Mouse (Mus musculus): ENCODE results near the gene Ypel5. TPM values are rescaled to one million over a fixed set of nuclear protein-coding genes. Genes with fewer than 3 reads are reported as not detected.

Gene Ypel5
- polyA plus RNA-seq, 1 experiment from 2014 or later = 79.4 TPM

DNA sequence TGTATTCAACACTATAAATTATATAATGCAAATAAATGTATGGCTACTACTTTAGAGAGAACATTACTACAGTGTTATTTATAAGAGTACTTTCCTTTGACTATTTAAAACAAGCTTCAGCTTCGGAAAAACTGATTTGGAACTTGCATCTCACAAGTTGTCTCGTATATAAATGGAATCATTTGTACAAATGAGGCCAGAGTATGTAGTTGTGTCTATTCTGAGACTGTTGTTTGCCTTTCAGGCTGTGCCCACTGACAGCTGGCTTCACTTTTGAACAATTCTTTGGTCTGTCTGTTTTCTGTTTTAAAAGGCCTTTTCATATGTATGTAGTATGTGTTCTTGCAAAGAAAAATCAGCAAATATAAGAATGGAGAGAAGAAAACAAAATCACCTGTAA lies 16.5 kb upstream of the Ypel5 start:
- Histone ChIP-seq H3K9ac (no peak overlapping the region), H3K4me3 (replicated peaks) (no peak overlapping the region), H3K27me3 (no peaks in the 10 kb centered on the region), H3K36me3 (no peaks in the 10 kb centered on the region), H3K27ac (no peak overlapping the region), H3K4me2 (no peak overlapping the region), H3K9me3 (replicated peaks) (no peaks in the 10 kb centered on the region), H3K4me1 (replicated peaks) (peaks cover 6% of the 10 kb centered on the region; the same call in 1 of the 2 replicates)
- ATAC-seq (ENCODE audit: low read depth) = no peak
- no peak for DNase-seq
- 50% methylated on average over 2 of the region's 2 CpGs for WGBS (ENCODE audit: insufficient replicate concordance)

DNA sequence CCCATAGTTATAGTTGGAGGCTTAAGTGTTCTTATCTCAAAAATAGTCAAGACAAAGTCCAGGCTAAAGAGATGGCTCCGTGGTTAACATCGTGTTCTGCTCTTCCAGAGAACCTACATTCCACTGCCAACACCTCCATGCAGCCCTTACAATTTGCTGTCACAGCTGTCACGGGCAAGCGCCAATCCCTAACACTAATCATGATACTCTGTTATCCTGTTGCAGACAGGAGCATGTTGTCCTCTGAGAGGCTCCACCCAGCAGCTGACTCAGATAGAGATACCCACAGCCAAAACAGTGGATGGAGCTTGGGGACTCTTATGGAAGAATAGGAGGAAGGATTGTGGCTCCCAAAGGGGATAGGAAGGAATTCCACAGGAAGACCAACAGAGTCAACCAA lies 15.8 kb upstream of the Ypel5 start:
- Histone ChIP-seq H3K9ac (no peak overlapping the region; the same call in 1 of the 2 replicates), H3K4me3 (replicated peaks) (no peak overlapping the region), H3K4me1 (replicated peaks) (peaks cover 6% of the 10 kb centered on the region; the same call in 1 of the 2 replicates), H3K27ac (no peak overlapping the region), H3K4me2 (no peak overlapping the region), H3K27me3 (no peaks in the 10 kb centered on the region), H3K9me3 (replicated peaks) (no peaks in the 10 kb centered on the region), H3K36me3 (no peaks in the 10 kb centered on the region)
- 28% methylated on average over 4 of the region's 4 CpGs for WGBS (ENCODE audit: insufficient replicate concordance)
- ATAC-seq (ENCODE audit: low read depth) = 0 out of 2 replicates have a peak, but pooled peaks have one; percentile 57
- no peak for DNase-seq

DNA sequence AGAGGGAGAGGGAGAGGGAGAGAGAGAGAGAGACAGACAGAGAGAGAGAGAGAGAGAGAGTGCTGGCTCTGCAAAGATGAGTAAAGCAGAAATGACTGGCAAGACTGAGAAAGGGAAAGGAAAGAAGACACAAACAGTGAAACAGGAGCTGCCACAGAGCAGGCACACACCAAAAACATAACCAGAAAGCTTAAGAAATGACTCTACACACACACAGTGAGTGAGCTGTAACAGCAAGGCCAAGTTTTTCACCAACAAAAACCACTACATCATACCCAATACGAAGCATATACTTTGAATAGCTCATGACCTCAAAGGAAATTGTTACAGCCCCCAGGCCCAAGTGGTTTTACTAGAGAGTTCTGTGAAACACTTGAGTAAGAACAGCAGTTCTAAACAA lies 14.3 kb upstream of the Ypel5 start:
- ATAC-seq (ENCODE audit: low read depth) = no peak
- H3K9ac ChIP-seq = no peak overlapping the region
- peaks cover 6% of the 10 kb centered on the region; the same call in 1 of the 2 replicates for H3K4me1 ChIP-seq (replicated peaks)
- H3K27ac ChIP-seq = no peak overlapping the region
- 36% methylated on average over 1 of the region's 1 CpGs for WGBS (ENCODE audit: insufficient replicate concordance)
- H3K27me3 ChIP-seq = no peaks in the 10 kb centered on the region
- no peaks in the 10 kb centered on the region for H3K36me3 ChIP-seq
- H3K4me2 ChIP-seq = no peak overlapping the region
- H3K4me3 ChIP-seq (replicated peaks) = no peak overlapping the region
- H3K9me3 ChIP-seq (replicated peaks) = no peaks in the 10 kb centered on the region
- DNase-seq = no peak

DNA sequence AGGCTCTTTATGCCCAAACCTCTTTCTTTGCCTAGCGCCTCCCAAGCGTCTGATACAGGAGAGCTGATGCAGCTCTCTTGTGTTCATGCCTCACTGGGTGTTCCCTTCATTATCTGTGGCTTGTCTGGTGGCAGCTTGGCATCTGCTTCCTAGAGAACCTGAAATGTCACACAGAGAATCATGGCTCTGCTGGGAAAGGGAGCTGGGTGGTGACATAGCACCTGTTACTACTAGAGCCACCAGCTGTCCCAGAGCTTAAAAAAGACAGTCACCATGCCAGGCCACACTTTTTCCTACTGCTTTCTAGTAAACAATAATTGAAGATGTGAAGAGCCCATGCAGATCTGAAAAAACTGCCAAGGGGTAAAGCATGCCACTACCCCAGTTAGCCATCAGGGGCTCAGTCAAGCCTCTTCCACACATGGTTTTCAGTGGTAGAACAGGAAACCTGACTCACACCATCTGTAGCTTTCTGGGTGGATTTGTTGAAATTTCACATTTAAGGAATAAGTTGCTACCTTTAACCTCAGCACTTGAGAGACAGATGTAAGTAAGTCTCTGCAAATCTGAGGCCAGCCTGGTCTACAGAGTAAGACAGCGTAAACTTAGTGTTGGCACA lies 9.2 kb upstream of the Ypel5 start:
- H3K27me3 ChIP-seq = no peaks in the 10 kb centered on the region
- no peak overlapping the region for H3K4me2 ChIP-seq
- no peak overlapping the region for H3K4me3 ChIP-seq (replicated peaks)
- ATAC-seq (ENCODE audit: low read depth) (no peak), DNase-seq (no peak)
- 60% methylated on average over 3 of the region's 3 CpGs for WGBS (ENCODE audit: insufficient replicate concordance)
- H3K4me1 ChIP-seq (replicated peaks) = no peaks in the 10 kb centered on the region
- no peak overlapping the region for H3K27ac ChIP-seq
- H3K9me3 ChIP-seq (replicated peaks) = no peaks in the 10 kb centered on the region
- H3K36me3 ChIP-seq = no peaks in the 10 kb centered on the region
- H3K9ac ChIP-seq = no peak overlapping the region

DNA sequence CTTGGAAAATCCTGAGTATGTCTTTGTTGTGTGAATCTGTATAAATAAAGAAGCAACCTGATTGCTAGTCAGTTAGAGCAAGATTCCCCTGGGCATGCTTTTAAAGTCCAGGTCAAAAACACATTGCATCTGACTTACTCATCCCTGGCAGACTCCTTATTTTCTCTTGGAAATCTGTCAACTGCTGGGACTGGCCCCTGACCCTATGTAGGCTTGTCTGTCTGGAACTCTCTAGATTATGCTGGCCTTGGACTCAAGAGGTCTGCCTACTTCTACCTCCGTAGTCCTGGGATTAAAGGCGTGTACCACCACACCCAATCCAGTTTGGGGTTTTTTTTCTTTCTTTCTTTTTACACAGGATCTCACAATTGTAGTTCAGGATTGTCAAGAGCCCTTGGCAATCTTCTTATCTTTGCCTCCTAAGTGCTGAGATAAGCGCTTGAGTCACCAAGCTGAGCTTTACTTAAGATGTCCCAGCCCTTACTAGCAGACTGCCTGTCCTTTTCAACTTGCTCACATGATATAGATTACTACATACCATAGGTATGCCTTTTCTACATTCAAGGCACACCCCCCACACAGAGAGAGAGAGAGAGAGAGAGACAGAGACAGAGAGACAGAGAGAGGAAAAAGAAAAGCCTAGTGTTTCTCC lies 8.1 kb upstream of the Ypel5 start:
- no peaks in the 10 kb centered on the region for H3K4me1 ChIP-seq (replicated peaks)
- H3K9me3 ChIP-seq (replicated peaks) = no peaks in the 10 kb centered on the region
- DNase-seq = no peak
- no peak for ATAC-seq (ENCODE audit: low read depth)
- no peak overlapping the region for H3K4me3 ChIP-seq (replicated peaks)
- H3K36me3 ChIP-seq = no peaks in the 10 kb centered on the region
- WGBS (ENCODE audit: insufficient replicate concordance) = 45% methylated on average over 3 of the region's 3 CpGs
- H3K4me2 ChIP-seq = no peak overlapping the region
- H3K27ac ChIP-seq = no peak overlapping the region
- H3K9ac ChIP-seq = no peak overlapping the region
- H3K27me3 ChIP-seq = no peaks in the 10 kb centered on the region

DNA sequence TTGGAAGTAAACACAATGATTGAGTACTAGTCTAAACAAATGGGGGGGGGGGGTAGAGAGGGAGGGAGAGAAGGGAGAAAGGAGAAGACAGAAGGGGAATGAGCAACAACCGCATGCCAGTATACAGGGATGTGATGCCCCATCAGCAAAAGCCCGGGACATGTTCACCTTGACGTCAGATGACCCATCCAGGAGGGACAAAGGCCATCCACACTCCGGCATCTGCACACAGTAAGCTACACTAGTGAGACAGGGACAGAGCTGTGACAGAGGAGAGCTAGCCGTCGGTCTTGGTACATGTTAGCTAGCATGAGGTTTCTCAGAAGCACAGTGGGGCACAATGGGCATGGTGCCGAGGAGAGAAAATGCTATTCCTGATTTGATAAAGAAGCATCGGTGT lies 7.6 kb upstream of the Ypel5 start:
- Histone ChIP-seq H3K4me3 (replicated peaks) (no peak overlapping the region), H3K4me2 (no peak overlapping the region), H3K27ac (no peak overlapping the region), H3K9me3 (replicated peaks) (no peaks in the 10 kb centered on the region), H3K36me3 (no peaks in the 10 kb centered on the region), H3K27me3 (no peaks in the 10 kb centered on the region), H3K9ac (no peak overlapping the region), H3K4me1 (replicated peaks) (no peaks in the 10 kb centered on the region)
- WGBS (ENCODE audit: insufficient replicate concordance) = 67% methylated on average over 8 of the region's 8 CpGs
- no peak for DNase-seq
- no peak for ATAC-seq (ENCODE audit: low read depth)

DNA sequence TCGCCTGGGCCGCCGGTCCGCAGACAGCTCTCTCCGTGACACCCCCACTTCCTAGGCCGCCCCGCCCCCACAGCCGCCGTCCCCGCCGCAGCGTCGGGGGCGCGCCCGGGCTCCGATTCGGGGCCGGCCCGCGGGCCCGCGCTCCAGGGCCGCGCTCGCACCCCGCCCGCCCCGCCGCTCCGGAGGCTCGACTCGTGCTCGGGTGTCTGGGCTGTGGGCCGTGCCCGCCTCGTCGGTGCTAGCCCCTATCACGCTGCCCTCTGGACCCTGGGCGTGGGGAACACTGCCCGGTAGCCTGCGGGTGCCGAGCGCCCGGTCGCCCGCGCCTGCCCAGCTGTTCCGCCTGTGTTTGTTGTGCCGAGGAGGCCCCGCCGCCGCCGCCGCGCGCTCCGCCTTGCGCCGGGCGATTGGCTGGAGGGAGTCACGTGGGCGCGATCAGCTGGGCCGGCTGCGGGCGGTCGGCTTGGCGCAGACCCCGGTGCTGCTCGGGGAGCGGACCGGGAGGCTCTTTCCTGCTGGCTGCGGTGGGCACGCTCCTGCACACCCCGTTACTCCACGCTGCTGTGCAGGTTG lies 973 bp downstream of the Ypel5 start:
- peak overlapping the region; percentile 88 for H3K4me3 ChIP-seq (replicated peaks)
- ATAC-seq (ENCODE audit: low read depth) (peak; percentile 62), DNase-seq (peak; percentile 89)
- H3K36me3 ChIP-seq = peaks cover 10% of the 10 kb centered on the region
- H3K4me1 ChIP-seq (replicated peaks) = peaks cover 25% of the 10 kb centered on the region
- peak overlapping the region; percentile 86 for H3K4me2 ChIP-seq
- H3K9me3 ChIP-seq (replicated peaks) = no peaks in the 10 kb centered on the region
- H3K9ac ChIP-seq = peak overlapping the region; percentile 98
- peak overlapping the region; percentile 99 for H3K27ac ChIP-seq
- under 1% methylated on average over 75 of the region's 77 CpGs for whole genome bisulfite sequencing (ENCODE audit: insufficient replicate concordance)
- H3K27me3 ChIP-seq = 0 out of 2 replicates have a peak, but pooled peaks cover 3% of the 10 kb centered on the region

DNA sequence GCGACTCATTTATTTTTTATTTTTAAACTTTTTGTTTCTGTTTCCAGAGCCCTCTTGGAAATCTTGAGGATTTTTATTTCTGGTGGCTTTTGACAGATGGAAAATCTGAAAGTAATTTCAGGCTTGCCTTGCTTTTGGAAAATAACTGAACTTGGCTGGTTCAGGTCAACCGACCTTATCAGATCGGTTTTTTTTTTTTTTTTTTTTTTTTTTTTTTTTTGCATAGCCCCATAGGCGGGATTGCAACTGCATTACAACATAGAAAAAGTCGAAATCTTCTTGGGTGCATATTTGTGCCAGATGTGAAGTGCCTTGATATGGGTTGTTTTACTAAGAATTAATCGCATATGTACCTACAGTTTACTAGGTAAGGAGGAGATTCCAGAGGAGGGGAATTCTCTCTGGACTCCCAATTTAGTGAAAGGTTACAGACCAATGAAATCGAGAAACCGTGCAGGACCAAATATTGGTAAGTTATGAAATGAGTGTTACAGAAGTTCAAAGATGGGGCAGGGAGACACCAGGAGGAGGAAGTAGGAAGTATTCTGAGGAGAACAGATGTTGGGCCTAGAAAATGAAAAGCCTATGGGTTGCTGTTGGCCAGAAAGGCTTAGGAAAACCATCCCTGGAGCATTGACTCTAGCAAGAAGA lies 1.7 kb downstream of the Ypel5 start:
- H3K27ac ChIP-seq = peak overlapping the region; percentile 99
- peak overlapping the region; percentile 86 for H3K4me2 ChIP-seq
- ATAC-seq (ENCODE audit: low read depth) = no peak
- H3K36me3 ChIP-seq = peaks cover 12% of the 10 kb centered on the region
- no peaks in the 10 kb centered on the region for H3K9me3 ChIP-seq (replicated peaks)
- 8% methylated on average over 8 of the region's 8 CpGs for WGBS (ENCODE audit: insufficient replicate concordance)
- peak; percentile 18 for DNase-seq
- H3K27me3 ChIP-seq = 0 out of 2 replicates have a peak, but pooled peaks cover 3% of the 10 kb centered on the region
- peaks cover 25% of the 10 kb centered on the region for H3K4me1 ChIP-seq (replicated peaks)
- H3K4me3 ChIP-seq (replicated peaks) = peak overlapping the region; percentile 88
- H3K9ac ChIP-seq = peak overlapping the region; percentile 98

DNA sequence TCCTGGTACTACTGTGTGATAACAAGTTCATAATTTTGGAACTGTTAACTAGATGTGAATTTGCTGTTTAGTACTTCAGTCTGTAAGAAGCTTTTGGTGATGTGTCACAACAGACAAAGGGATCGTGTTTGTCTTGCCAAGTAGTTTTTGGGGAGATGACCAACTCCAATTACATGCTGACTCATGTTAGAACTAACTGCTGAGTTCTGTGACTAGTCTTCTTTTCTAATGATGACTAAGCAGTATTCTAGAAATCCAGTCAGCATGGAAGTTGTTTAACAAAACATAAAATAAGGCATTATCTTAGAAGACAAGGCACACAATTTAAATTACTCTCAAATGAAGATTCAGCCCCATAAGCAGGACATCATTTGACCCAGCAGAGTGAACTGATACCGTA lies 2.7 kb downstream of the Ypel5 start:
- H3K9ac ChIP-seq = peak overlapping the region; percentile 61
- DNase-seq = peak; percentile 34
- WGBS (ENCODE audit: insufficient replicate concordance) = 61% methylated on average over 2 of the region's 2 CpGs
- H3K4me2 ChIP-seq = peak overlapping the region; percentile 64
- peak overlapping the region; percentile 99 for H3K27ac ChIP-seq
- H3K9me3 ChIP-seq (replicated peaks) = no peaks in the 10 kb centered on the region
- H3K4me3 ChIP-seq (replicated peaks) = peak overlapping the region; percentile 88
- H3K4me1 ChIP-seq (replicated peaks) = peaks cover 25% of the 10 kb centered on the region
- ATAC-seq (ENCODE audit: low read depth) = no peak
- H3K27me3 ChIP-seq = 0 out of 2 replicates have a peak, but pooled peaks cover 1% of the 10 kb centered on the region
- peaks cover 14% of the 10 kb centered on the region for H3K36me3 ChIP-seq

DNA sequence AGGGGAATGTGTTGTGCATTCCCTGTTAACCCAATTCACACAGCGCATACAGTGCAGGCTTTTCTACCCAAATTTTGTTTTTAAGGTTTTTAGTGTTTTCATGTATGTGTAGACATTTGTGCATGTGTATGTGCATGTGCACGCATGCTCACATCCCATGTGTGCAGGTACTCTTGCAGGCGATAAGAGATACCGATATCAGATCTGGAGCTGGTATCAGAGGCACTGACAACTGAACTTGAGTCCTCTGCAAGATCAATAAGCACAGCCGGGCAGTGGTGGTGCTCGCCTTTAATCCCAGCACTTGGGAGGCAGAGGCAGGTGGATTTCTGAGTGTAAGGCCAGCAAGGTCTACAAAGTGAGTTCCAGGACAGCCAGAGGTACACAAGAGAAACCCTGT lies 8.1 kb downstream of the Ypel5 start:
- H3K36me3 ChIP-seq = peaks cover 45% of the 10 kb centered on the region
- no peak for DNase-seq

DNA sequence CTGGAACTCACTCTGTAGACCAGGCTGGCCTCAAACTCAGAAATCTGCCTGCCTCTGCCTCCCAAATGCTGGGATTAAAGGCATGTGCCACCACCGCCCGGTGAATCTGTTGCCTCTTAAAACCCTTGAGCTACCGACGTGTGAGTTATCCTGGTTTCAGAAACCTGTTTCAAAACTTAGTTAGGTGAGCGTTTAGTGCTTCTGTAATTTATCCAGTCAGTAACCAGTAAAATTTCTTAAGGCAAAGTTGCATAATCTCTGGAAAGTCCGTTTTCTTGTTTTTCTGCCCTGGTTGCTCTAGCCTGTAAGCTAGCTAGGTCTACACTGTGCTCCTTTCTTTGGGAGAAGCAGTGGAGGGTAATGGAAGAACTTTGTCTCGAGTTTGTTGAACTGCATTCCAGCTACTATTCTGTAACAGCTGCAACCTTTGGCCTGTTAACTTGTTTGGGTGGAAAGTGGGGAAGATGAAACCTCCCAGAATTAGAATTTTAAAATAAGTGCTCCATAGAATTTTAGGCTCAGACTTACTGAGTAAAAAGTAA lies 8.8 kb downstream of the Ypel5 start:
- 79% methylated on average over 7 of the region's 7 CpGs for WGBS (ENCODE audit: insufficient replicate concordance)
- DNase-seq = no peak
- H3K4me2 ChIP-seq = no peak overlapping the region
- peaks cover 12% of the 10 kb centered on the region for H3K4me1 ChIP-seq (replicated peaks)
- H3K4me3 ChIP-seq (replicated peaks) = no peak overlapping the region
- H3K27ac ChIP-seq = no peak overlapping the region
- H3K9ac ChIP-seq = no peak overlapping the region
- no peak for ATAC-seq (ENCODE audit: low read depth)
- H3K27me3 ChIP-seq = no peaks in the 10 kb centered on the region
- H3K9me3 ChIP-seq (replicated peaks) = no peaks in the 10 kb centered on the region
- H3K36me3 ChIP-seq = peaks cover 46% of the 10 kb centered on the region

More for the DNA sequence above, 8.1 kb downstream of the Ypel5 start:
- no peaks in the 10 kb centered on the region for H3K9me3 ChIP-seq (replicated peaks)
- H3K27me3 ChIP-seq = no peaks in the 10 kb centered on the region
- H3K4me2 ChIP-seq = no peak overlapping the region
- 86% methylated on average over 6 of the region's 6 CpGs for WGBS (ENCODE audit: insufficient replicate concordance)
- H3K9ac ChIP-seq = no peak overlapping the region
- no peak overlapping the region for H3K27ac ChIP-seq
- no peak overlapping the region for H3K4me3 ChIP-seq (replicated peaks)
- no peak for ATAC-seq (ENCODE audit: low read depth)
- H3K4me1 ChIP-seq (replicated peaks) = peaks cover 18% of the 10 kb centered on the region

Data from liver, embryonic 13.5 days (tissue).